Mouse (Mus musculus) liver, adult 2 months (tissue): ENCODE data around the gene Adcy6.

ENCODE experiments used
- CTCF ChIP-seq: fragments of 200-500 bp; IDR thresholded peaks from 2 replicates; pipeline ENCODE4 v1.5.1; 2011; ENCODE audit warnings: low read depth, low read length, control low read depth
- POLR2A ChIP-seq: fragments of 200-500 bp; IDR thresholded peaks from 2 replicates; pipeline ENCODE4 v1.6.1; 2011; ENCODE audit warnings: low read length, control low read depth; ENCODE audit not compliant: insufficient read depth; ENCODE audit errors: extremely low read depth

GRCm38 (mm10) chr15:98610131-98610633 lies 306 bp upstream of the Adcy6 start:
- TF ChIP-seq CTCF: no peak
- TF ChIP-seq POLR2A: no peak
